In the genomic region with DNA sequence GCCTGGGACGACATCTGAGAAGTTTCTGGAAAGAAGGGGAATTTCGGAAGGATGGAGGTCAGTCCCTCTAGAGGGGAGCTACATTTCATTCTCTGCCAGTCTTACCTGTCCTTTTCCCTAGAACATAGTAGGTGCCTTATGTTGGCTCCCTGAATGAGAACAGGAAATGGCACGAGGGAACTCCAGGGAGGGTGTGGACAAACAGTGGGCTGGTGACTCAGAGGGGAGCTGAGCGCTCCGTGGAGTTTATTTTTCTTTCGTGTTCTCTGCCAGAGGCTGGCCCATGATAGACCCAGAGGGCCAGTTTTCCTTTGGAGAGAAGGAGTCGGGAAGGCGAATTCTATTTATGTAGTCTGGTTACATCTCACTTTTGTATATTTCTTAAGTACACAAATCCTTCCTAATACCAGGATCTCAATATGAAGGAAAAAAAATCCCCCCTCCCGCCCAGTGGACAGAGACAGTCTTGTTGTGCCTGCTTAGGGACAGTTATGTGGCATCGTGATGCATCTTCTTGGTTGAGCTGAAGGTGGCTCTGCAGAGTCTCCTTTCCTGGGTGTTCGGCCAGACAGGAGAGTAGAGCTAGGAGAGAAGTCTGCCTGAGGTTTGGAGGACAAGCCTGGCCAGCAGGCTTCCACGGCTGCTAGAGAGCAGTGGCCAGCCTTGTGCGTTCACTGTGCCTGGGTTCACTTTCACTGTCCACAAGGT, we compare ENCODE assay signal across 7 mouse cellular contexts.
DNase-seq lines count a peak whose midpoint lies in the region; ATAC-seq and TF ChIP-seq lines count a peak whose summit lies in the region.

No protein-coding gene starts in this region.

- ATAC-seq in intestine, postnatal 0 days = no peak
- no peak for ATAC-seq in intestine, embryonic 15.5 days
- 0 out of 2 replicates have a peak, but pooled peaks have one; percentile 40 for ATAC-seq in lung, embryonic 15.5 days (ENCODE audit: borderline replicate concordance, extremely low read depth, low FRiP score, low TSS enrichment)
- no peak for ATAC-seq in inflammation-experienced regulatory T-cells, adult 6 months

- H3K4me3 ChIP-seq in intestine, postnatal 0 days (ENCODE audit: low read depth, low read length) = no peak overlapping the region
- H3K4me3 ChIP-seq in intestine, embryonic 15.5 days (replicated peaks) = no peak overlapping the region
- no peak overlapping the region for H3K4me3 ChIP-seq in lung, embryonic 15.5 days

- no peaks in the 10 kb centered on the region; the same call in 1 of the 2 replicates for H3K27me3 ChIP-seq in intestine, postnatal 0 days (replicated peaks; ENCODE audit: control insufficient read depth, insufficient read depth, low read length)
- no peaks in the 10 kb centered on the region for H3K27me3 ChIP-seq in intestine, embryonic 15.5 days (replicated peaks)
- H3K27me3 ChIP-seq in lung, embryonic 15.5 days = no peaks in the 10 kb centered on the region

- H3K36me3 ChIP-seq in intestine, postnatal 0 days (ENCODE audit: control insufficient read depth, insufficient read depth) = no peaks in the 10 kb centered on the region
- H3K36me3 ChIP-seq in intestine, embryonic 15.5 days = no peaks in the 10 kb centered on the region
- no peaks in the 10 kb centered on the region for H3K36me3 ChIP-seq in lung, embryonic 15.5 days

- no peak overlapping the region for H3K9ac ChIP-seq in intestine, postnatal 0 days (ENCODE audit: low read depth, low read length)
- no peak overlapping the region for H3K9ac ChIP-seq in intestine, embryonic 15.5 days
- no peak overlapping the region for H3K9ac ChIP-seq in lung, embryonic 15.5 days

- no peak overlapping the region; the same call in 1 of the 2 replicates for H3K4me2 ChIP-seq in intestine, postnatal 0 days (replicated peaks; ENCODE audit: low read depth)
- no peak overlapping the region for H3K4me2 ChIP-seq in intestine, embryonic 15.5 days (replicated peaks)
- H3K4me2 ChIP-seq in lung, embryonic 15.5 days = no peak overlapping the region

- 45% methylated on average over 13 of the region's 13 CpGs for WGBS in intestine, postnatal 0 days
- 44% methylated on average over 13 of the region's 13 CpGs for WGBS in intestine, embryonic 15.5 days
- 30% methylated on average over 13 of the region's 13 CpGs for WGBS in lung, embryonic 15.5 days

- no peaks in the 10 kb centered on the region for H3K9me3 ChIP-seq in intestine, postnatal 0 days (ENCODE audit: control insufficient read depth)
- H3K9me3 ChIP-seq in intestine, embryonic 15.5 days = no peaks in the 10 kb centered on the region
- no peaks in the 10 kb centered on the region for H3K9me3 ChIP-seq in lung, embryonic 15.5 days

- 0 out of 2 replicates have a peak, but pooled peaks cover 2% of the 10 kb centered on the region for H3K4me1 ChIP-seq in intestine, postnatal 0 days (replicated peaks; ENCODE audit: control insufficient read depth, insufficient read depth, low read length)
- peaks cover 17% of the 10 kb centered on the region for H3K4me1 ChIP-seq in intestine, embryonic 15.5 days (replicated peaks)
- peaks cover 34% of the 10 kb centered on the region for H3K4me1 ChIP-seq in lung, embryonic 15.5 days

- peak; percentile 52 for TF ChIP-seq CTCF in intestine, postnatal 0 days (IDR thresholded peaks at IDR 0.05; ENCODE audit: low read depth)

- H3K27ac ChIP-seq in intestine, postnatal 0 days (ENCODE audit: low read depth, low read length) = no peak overlapping the region
- H3K27ac ChIP-seq in intestine, embryonic 15.5 days = no peak overlapping the region
- H3K27ac ChIP-seq in lung, embryonic 15.5 days = no peak overlapping the region

- DNase-seq in NIH3T3 (ENCODE audit: low read depth) = peak; percentile 86
- DNase-seq in cerebellum, adult 9-10 months = peak; percentile 11
- DNase-seq in embryo, embryonic 10.5 days (ENCODE audit: low spot score) = no peak
